Mouse (Mus musculus): Measurements from ENCODE around the gene Ergic1. TPM values are rescaled to one million over a fixed set of nuclear protein-coding genes. Genes with fewer than 3 reads are reported as not detected.

Gene Ergic1
- polyA plus RNA-seq, 1 experiment, result 114 TPM

DNA sequence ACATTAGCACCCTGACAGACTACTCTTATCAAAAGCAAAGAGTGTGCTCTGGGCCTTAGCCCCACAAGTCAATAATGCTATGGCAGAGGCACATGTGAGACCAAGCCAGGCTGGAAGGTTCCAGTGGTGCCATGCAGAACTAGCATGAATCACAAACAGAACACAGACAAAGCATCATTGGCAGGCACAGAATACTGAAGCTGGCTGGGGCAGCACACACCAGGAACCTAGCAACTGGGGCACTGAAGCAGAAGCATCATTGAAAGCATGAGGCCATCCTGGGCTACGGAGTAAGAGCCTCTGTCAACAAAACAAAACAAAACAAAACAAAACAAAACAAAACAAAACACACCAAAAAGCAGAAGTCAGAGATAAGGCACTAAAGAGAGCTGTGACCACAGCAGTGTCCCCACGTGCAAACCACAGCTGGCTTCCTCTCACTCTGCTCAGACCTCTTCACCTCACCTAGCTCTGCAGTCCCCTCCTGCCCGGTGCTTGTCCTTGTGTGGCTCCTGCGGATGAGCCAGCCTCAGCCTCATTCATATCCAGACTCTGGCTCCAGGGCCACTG lies 28.7 kb upstream of the Ergic1 start:
- H3ac ChIP-seq (ENCODE audit: control insufficient read depth, insufficient read length, low read depth), result no peak overlapping the region
- H3K79me3 ChIP-seq (ENCODE audit: low read depth), result no peaks in the 10 kb centered on the region

DNA sequence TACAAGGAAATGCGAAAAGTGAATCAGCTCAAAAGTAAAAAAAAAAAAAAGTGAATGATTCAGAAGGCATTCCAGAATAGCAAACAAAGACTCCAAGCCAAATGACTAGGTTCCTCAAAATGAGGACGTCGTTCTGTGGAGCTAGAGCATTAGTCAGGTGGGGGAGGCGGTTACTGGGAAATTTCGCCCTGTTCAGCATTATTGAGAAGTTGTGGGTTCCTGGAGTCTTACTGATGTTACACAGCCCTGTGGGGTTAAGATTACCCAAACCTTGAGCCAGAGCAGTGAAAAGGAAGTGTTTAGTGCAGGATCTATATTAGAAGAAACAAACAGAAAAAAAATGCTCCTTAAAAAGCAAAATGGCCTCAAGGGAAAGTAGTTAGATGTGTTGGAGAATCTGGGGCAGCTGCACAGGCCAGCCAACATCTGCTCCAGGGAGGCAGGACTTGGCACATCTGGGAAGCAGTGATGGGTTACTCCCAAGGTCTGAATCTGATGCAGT lies 27.4 kb upstream of the Ergic1 start:
- H3K36me3 ChIP-seq (ENCODE audit: control insufficient read depth, insufficient read depth), result no peaks in the 10 kb centered on the region
- H3K79me3 ChIP-seq (ENCODE audit: low read depth), result no peaks in the 10 kb centered on the region
- no peak overlapping the region for H3K4me3 ChIP-seq (ENCODE audit: insufficient read depth, poor library complexity, severe bottlenecking)
- no peaks in the 10 kb centered on the region for H3K27me3 ChIP-seq (ENCODE audit: control insufficient read depth, insufficient read depth, insufficient read length)
- no peaks in the 10 kb centered on the region for H3K79me2 ChIP-seq (ENCODE audit: control insufficient read depth, insufficient read depth)
- no peak overlapping the region for H3ac ChIP-seq (ENCODE audit: control insufficient read depth, insufficient read length, low read depth)
- TF ChIP-seq MAX (IDR thresholded peaks at IDR 0.05), result no peak
- TF ChIP-seq USF1 (IDR thresholded peaks at IDR 0.05; ENCODE audit: low read depth), result peak; percentile 12

More for the DNA sequence above, 28.7 kb upstream of the Ergic1 start:
- Histone ChIP-seq H3K27me3 (ENCODE audit: control insufficient read depth, insufficient read depth, insufficient read length) (no peaks in the 10 kb centered on the region), H3K4me3 (ENCODE audit: insufficient read depth, poor library complexity, severe bottlenecking) (no peak overlapping the region), H3K36me3 (ENCODE audit: control insufficient read depth, insufficient read depth) (no peaks in the 10 kb centered on the region), H3K79me2 (ENCODE audit: control insufficient read depth, insufficient read depth) (no peaks in the 10 kb centered on the region)
- no peak for TF ChIP-seq USF1 (IDR thresholded peaks at IDR 0.05; ENCODE audit: low read depth)
- no peak for TF ChIP-seq FOSL1 (IDR thresholded peaks at IDR 0.05; ENCODE audit: insufficient read depth, low read length, poor library complexity, severe bottlenecking)
- TF ChIP-seq MYOG (IDR thresholded peaks at IDR 0.05; ENCODE audit: control insufficient read depth, extremely low read depth, insufficient read length), result no peak
- TF ChIP-seq CTCF (IDR thresholded peaks at IDR 0.05; ENCODE audit: control insufficient read depth, insufficient read depth, insufficient read length), result no peak
- no peak for TF ChIP-seq MAX (IDR thresholded peaks at IDR 0.05)

DNA sequence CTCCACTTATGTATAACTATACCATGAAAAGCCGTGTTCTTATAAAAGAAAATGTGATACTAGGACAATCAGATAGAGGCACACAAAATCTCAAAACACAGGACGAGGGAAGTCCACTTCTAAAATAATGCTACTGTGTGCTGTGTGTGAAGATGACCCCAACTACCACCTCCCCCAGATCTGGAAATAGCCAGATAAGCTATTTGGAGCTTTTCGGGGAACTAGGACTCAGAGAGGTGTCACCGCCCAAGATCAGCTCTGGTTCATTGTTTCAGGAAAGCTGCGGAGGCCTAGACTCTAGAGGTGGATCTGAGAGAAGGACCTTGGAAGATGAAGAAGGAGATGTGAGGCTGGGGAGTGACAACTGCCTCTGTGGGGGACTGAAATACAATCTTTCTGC lies 26.6 kb upstream of the Ergic1 start:
- no peak overlapping the region for H3K4me3 ChIP-seq (ENCODE audit: insufficient read depth, poor library complexity, severe bottlenecking)
- no peaks in the 10 kb centered on the region for H3K27me3 ChIP-seq (ENCODE audit: control insufficient read depth, insufficient read depth, insufficient read length)
- no peaks in the 10 kb centered on the region for H3K79me3 ChIP-seq (ENCODE audit: low read depth)
- H3K79me2 ChIP-seq (ENCODE audit: control insufficient read depth, insufficient read depth), result no peaks in the 10 kb centered on the region
- no peak overlapping the region for H3ac ChIP-seq (ENCODE audit: control insufficient read depth, insufficient read length, low read depth)
- no peak for TF ChIP-seq CTCF (IDR thresholded peaks at IDR 0.05; ENCODE audit: control insufficient read depth, insufficient read depth, insufficient read length)
- TF ChIP-seq USF1 (IDR thresholded peaks at IDR 0.05; ENCODE audit: low read depth), result no peak
- TF ChIP-seq MYOG (IDR thresholded peaks at IDR 0.05; ENCODE audit: control insufficient read depth, extremely low read depth, insufficient read length), result no peak
- TF ChIP-seq CEBPB (IDR thresholded peaks at IDR 0.05; ENCODE audit: low read depth), result no peak
- TF ChIP-seq FOSL1 (IDR thresholded peaks at IDR 0.05; ENCODE audit: insufficient read depth, low read length, poor library complexity, severe bottlenecking), result no peak
- no peak for TF ChIP-seq MYOD1 (IDR thresholded peaks at IDR 0.05; ENCODE audit: control insufficient read depth, insufficient read length, low read depth)
- no peak for TF ChIP-seq MAX (IDR thresholded peaks at IDR 0.05)
- H3K36me3 ChIP-seq (ENCODE audit: control insufficient read depth, insufficient read depth), result no peaks in the 10 kb centered on the region

DNA sequence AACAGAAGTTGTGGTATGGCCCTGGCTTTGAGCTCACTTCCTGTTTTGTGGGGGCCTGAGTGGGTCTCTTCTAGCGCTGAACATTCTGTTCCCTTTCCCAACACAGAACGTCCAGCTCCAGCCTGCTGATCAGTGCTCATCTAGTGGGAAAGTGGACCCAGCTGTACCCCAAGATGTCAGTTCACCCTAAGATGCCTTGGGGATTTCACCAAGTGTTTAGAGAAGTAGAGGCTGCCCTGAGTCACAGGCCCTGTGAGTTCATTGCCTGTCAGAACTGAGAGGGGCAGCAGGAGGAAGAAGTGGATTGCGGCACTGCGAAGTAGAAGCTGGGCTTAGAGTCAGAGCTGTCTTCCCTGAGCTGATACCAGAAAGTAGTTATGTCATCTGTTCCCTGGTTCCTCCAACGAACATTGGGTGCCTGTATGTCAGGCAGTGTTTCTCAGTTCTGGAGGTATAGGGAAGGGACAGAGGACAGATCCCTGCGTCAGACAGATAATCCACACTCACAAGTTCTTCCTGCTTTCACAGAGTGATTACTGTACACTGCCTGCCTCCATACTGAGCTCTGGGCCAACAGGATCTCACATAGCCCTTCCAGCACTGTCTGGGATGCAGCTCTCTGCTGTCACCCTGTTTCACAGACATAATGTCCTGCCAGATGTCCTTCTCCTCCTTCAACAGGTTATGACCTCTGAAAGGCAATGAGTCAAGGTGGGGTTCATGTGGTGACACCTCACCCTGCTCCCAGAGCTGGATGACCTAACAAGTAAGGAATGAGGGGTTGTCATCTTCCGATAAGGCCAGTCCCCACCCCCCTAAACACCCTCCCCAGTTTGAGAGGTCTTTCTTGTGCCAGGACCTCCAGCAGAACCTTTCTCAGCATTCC lies 25.8 kb upstream of the Ergic1 start:
- Histone ChIP-seq H3K79me3 (ENCODE audit: low read depth) (no peaks in the 10 kb centered on the region), H3K36me3 (ENCODE audit: control insufficient read depth, insufficient read depth) (no peaks in the 10 kb centered on the region), H3K27me3 (ENCODE audit: control insufficient read depth, insufficient read depth, insufficient read length) (no peaks in the 10 kb centered on the region), H3K79me2 (ENCODE audit: control insufficient read depth, insufficient read depth) (no peaks in the 10 kb centered on the region), H3ac (ENCODE audit: control insufficient read depth, insufficient read length, low read depth) (no peak overlapping the region), H3K4me3 (ENCODE audit: insufficient read depth, poor library complexity, severe bottlenecking) (no peak overlapping the region)
- TF ChIP-seq CEBPB (IDR thresholded peaks at IDR 0.05; ENCODE audit: low read depth) (no peak), MAX (IDR thresholded peaks at IDR 0.05) (no peak), MYOG (IDR thresholded peaks at IDR 0.05; ENCODE audit: control insufficient read depth, extremely low read depth, insufficient read length) (no peak), CTCF (IDR thresholded peaks at IDR 0.05; ENCODE audit: control insufficient read depth, insufficient read depth, insufficient read length) (no peak), FOSL1 (IDR thresholded peaks at IDR 0.05; ENCODE audit: insufficient read depth, low read length, poor library complexity, severe bottlenecking) (no peak), USF1 (IDR thresholded peaks at IDR 0.05; ENCODE audit: low read depth) (no peak), MYOD1 (IDR thresholded peaks at IDR 0.05; ENCODE audit: control insufficient read depth, insufficient read length, low read depth) (no peak)

DNA sequence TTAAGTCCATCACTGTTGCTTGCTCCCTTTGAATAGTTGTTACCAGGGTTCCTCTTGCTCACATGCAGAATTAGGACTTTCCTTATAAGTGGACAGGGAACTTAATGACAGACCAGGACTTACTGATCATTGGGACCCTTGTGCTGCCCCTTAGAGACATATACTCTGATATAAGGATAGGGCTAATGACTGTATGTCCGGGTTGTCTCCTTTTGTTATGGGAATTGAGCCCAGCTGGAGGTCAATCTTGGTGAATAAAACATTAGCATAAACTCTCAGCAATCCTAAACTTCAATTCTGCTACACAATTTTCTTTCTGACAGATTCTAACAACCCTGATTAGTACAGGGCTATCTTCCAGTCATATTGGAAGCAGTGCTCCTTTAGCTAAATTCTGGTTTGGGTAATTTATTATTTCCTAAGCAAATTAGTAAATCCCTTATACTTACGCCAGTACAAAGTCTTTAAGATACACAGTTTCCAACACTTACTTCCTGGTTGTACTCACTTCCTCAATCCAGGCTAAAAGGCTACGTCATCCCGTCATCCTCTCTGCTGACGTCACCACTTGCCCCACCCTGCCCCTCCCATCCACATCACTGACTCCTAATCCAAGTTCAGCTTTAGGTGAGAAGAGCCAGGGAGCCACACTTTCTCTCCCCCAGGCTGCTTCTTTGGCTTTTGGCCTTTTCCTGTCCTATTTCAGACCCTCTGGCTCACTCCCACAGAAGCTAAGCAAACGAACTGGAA lies 23.4 kb upstream of the Ergic1 start:
- H3K79me3 ChIP-seq (ENCODE audit: low read depth), result no peaks in the 10 kb centered on the region
- no peaks in the 10 kb centered on the region for H3K79me2 ChIP-seq (ENCODE audit: control insufficient read depth, insufficient read depth)
- H3K36me3 ChIP-seq (ENCODE audit: control insufficient read depth, insufficient read depth), result no peaks in the 10 kb centered on the region
- TF ChIP-seq FOSL1 (IDR thresholded peaks at IDR 0.05; ENCODE audit: insufficient read depth, low read length, poor library complexity, severe bottlenecking) (no peak), MYOG (IDR thresholded peaks at IDR 0.05; ENCODE audit: control insufficient read depth, extremely low read depth, insufficient read length) (no peak), USF1 (IDR thresholded peaks at IDR 0.05; ENCODE audit: low read depth) (no peak), CEBPB (IDR thresholded peaks at IDR 0.05; ENCODE audit: low read depth) (no peak), CTCF (IDR thresholded peaks at IDR 0.05; ENCODE audit: control insufficient read depth, insufficient read depth, insufficient read length) (no peak), MAX (IDR thresholded peaks at IDR 0.05) (no peak), MYOD1 (IDR thresholded peaks at IDR 0.05; ENCODE audit: control insufficient read depth, insufficient read length, low read depth) (no peak)
- no peaks in the 10 kb centered on the region for H3K27me3 ChIP-seq (ENCODE audit: control insufficient read depth, insufficient read depth, insufficient read length)
- no peak overlapping the region for H3K4me3 ChIP-seq (ENCODE audit: insufficient read depth, poor library complexity, severe bottlenecking)
- no peak overlapping the region for H3ac ChIP-seq (ENCODE audit: control insufficient read depth, insufficient read length, low read depth)
